Mouse (Mus musculus): ENCODE measurements around the gene Spata33. TPM values are rescaled to one million over a fixed set of nuclear protein-coding genes. Genes with fewer than 3 reads are reported as not detected.

The Spata33 gene
- polyA plus RNA-seq (2014; fragmentation: Illumina TruSeq; extraction: RNeasy Lipid Tissue Mini Kit (QIAGEN cat#74804); ENCODE audit: low read depth, low replicate concordance): 0.70 TPM

GRCm38 (mm10) chr8:123212321-123213117, at the start of gene Spata33, which contains the start of gene Chmp1a:
TSS of gene Spata33 (plus strand) at chr8:123212832.
TSS of gene Chmp1a (minus strand) at chr8:123212763.

GRCm38 (mm10) chr8:123185566-123186409, 26.8 kb upstream of the Spata33 start, which contains the start of gene Dpep1:
TSS of gene Dpep1 (plus strand) at chr8:123186242.

GRCm38 (mm10) chr8:123224278-123225266, 11.9 kb downstream of the Spata33 start, which contains the start of gene Cdk10:
TSS of gene Cdk10 (plus strand) at chr8:123224842.

GRCm38 (mm10) chr8:123235520-123236497, 23.2 kb downstream of the Spata33 start, which contains the start of gene Spata2l:
TSS of gene Spata2l (minus strand) at chr8:123236233.

GRCm38 (mm10) chr8:123254099-123254885, 41.7 kb downstream of the Spata33 start, which contains the start of the genes Zfp276 and Vps9d1:
TSS of gene Zfp276 (plus strand) at chr8:123254195.
TSS of gene Vps9d1 (minus strand) at chr8:123254348.

Other genes with a start within 250 kb of the Spata33 start
- gene Ankrd11, start 170.6 kb upstream of the Spata33 start, polyA plus RNA-seq (2014; fragmentation: Illumina TruSeq; extraction: RNeasy Lipid Tissue Mini Kit (QIAGEN cat#74804); ENCODE audit: low read depth, low replicate concordance): 67.5 TPM
- 32.2 TPM for gene Spg7, start 149.9 kb upstream of the Spata33 start, polyA plus RNA-seq (2014; fragmentation: Illumina TruSeq; extraction: RNeasy Lipid Tissue Mini Kit (QIAGEN cat#74804); ENCODE audit: low read depth, low replicate concordance)
- 71.7 TPM for gene Rpl13, start 110.5 kb upstream of the Spata33 start, polyA plus RNA-seq (2014; fragmentation: Illumina TruSeq; extraction: RNeasy Lipid Tissue Mini Kit (QIAGEN cat#74804); ENCODE audit: low read depth, low replicate concordance)
- gene Cpne7, start 95.5 kb upstream of the Spata33 start, polyA plus RNA-seq (2014; fragmentation: Illumina TruSeq; extraction: RNeasy Lipid Tissue Mini Kit (QIAGEN cat#74804); ENCODE audit: low read depth, low replicate concordance): not detected
- 0.99 TPM for gene Sult5a1, start 54.5 kb upstream of the Spata33 start, polyA plus RNA-seq (2014; fragmentation: Illumina TruSeq; extraction: RNeasy Lipid Tissue Mini Kit (QIAGEN cat#74804); ENCODE audit: low read depth, low replicate concordance)
- gene Dpep1, start 26.6 kb upstream of the Spata33 start, polyA plus RNA-seq (2014; fragmentation: Illumina TruSeq; extraction: RNeasy Lipid Tissue Mini Kit (QIAGEN cat#74804); ENCODE audit: low read depth, low replicate concordance): 17.1 TPM
- gene Chmp1a, start 69 bp upstream of the Spata33 start, polyA plus RNA-seq (2014; fragmentation: Illumina TruSeq; extraction: RNeasy Lipid Tissue Mini Kit (QIAGEN cat#74804); ENCODE audit: low read depth, low replicate concordance): 9.4 TPM
- 2.9 TPM for gene Cdk10, start 12.0 kb downstream of the Spata33 start, polyA plus RNA-seq (2014; fragmentation: Illumina TruSeq; extraction: RNeasy Lipid Tissue Mini Kit (QIAGEN cat#74804); ENCODE audit: low read depth, low replicate concordance)
- 0.58 TPM for gene Spata2l, start 23.4 kb downstream of the Spata33 start, polyA plus RNA-seq (2014; fragmentation: Illumina TruSeq; extraction: RNeasy Lipid Tissue Mini Kit (QIAGEN cat#74804); ENCODE audit: low read depth, low replicate concordance)
- gene Zfp276, start 41.4 kb downstream of the Spata33 start, polyA plus RNA-seq (2014; fragmentation: Illumina TruSeq; extraction: RNeasy Lipid Tissue Mini Kit (QIAGEN cat#74804); ENCODE audit: low read depth, low replicate concordance): 2.2 TPM
- 1.9 TPM for gene Vps9d1, start 41.5 kb downstream of the Spata33 start, polyA plus RNA-seq (2014; fragmentation: Illumina TruSeq; extraction: RNeasy Lipid Tissue Mini Kit (QIAGEN cat#74804); ENCODE audit: low read depth, low replicate concordance)
- not detected for gene Fanca, start 105.7 kb downstream of the Spata33 start, polyA plus RNA-seq (2014; fragmentation: Illumina TruSeq; extraction: RNeasy Lipid Tissue Mini Kit (QIAGEN cat#74804); ENCODE audit: low read depth, low replicate concordance)
- not detected for gene Spire2, start 119.9 kb downstream of the Spata33 start, polyA plus RNA-seq (2014; fragmentation: Illumina TruSeq; extraction: RNeasy Lipid Tissue Mini Kit (QIAGEN cat#74804); ENCODE audit: low read depth, low replicate concordance)
- 246 TPM for gene Tcf25, start 160.9 kb downstream of the Spata33 start, polyA plus RNA-seq (2014; fragmentation: Illumina TruSeq; extraction: RNeasy Lipid Tissue Mini Kit (QIAGEN cat#74804); ENCODE audit: low read depth, low replicate concordance)
- not detected for gene Mc1r, start 194.3 kb downstream of the Spata33 start, polyA plus RNA-seq (2014; fragmentation: Illumina TruSeq; extraction: RNeasy Lipid Tissue Mini Kit (QIAGEN cat#74804); ENCODE audit: low read depth, low replicate concordance)
- gene Tubb3, start 198.6 kb downstream of the Spata33 start, polyA plus RNA-seq (2014; fragmentation: Illumina TruSeq; extraction: RNeasy Lipid Tissue Mini Kit (QIAGEN cat#74804); ENCODE audit: low read depth, low replicate concordance): 0.52 TPM
- gene Def8, start 210.7 kb downstream of the Spata33 start, polyA plus RNA-seq (2014; fragmentation: Illumina TruSeq; extraction: RNeasy Lipid Tissue Mini Kit (QIAGEN cat#74804); ENCODE audit: low read depth, low replicate concordance): 3.0 TPM

Measured in adrenal gland, adult 10 weeks (tissue).